Mouse (Mus musculus) thymus, adult 2 months (tissue): ENCODE results near the gene Myocos.
"Not testable (repeated sequence)": the region's sequence is repeated elsewhere in the genome, so short reads cannot be mapped to it uniquely, and the experiment has no call there.

Experiments
- CTCF ChIP-seq: fragments of 200-500 bp; IDR thresholded peaks from 2 replicates; pipeline ENCODE4 v1.5.1; 2012; ENCODE audit warnings: mild to moderate bottlenecking, control low read depth, low read length, moderate library complexity, borderline replicate concordance; ENCODE audit not compliant: control insufficient read depth, poor library complexity, insufficient read depth; ENCODE audit errors: extremely low read depth
- POLR2A ChIP-seq: fragments of 200-500 bp; IDR thresholded peaks from 2 replicates; pipeline ENCODE4 v1.6.1; 2012; ENCODE audit warnings: mild to moderate bottlenecking, low read length, control low read depth, moderate library complexity; ENCODE audit not compliant: control insufficient read depth, poor library complexity, insufficient read depth; ENCODE audit errors: extremely low read depth

DNA sequence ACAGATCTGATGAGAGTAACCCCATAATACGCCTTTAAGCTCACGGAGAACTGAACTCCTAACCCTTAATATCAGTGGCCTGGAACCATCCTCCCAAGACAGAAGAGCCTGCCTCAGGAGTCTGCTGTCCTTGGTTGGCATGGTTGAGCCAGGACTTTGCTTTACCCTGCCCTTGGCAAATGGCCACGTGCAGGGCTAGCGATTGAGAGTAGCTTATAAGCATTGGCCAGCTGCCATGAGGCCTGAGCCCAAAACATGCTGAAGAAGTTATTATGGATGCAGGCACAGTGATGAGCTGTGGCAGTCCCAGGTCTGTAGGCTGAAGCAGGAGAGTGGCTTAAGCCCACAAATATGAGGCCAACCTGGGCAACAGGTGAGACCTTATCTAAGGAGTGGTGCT lies 30.2 kb downstream of the Myocos start:
- TF ChIP-seq POLR2A, CTCF: not testable (repeated sequence)
